Mouse (Mus musculus) liver, embryonic 14.5 days (tissue): Measurements from ENCODE around the gene Zdhhc12. TPM values are rescaled to one million over a fixed set of nuclear protein-coding genes. Genes with fewer than 3 reads are reported as not detected.
"Not testable (repeated sequence)": the region's sequence is repeated elsewhere in the genome, so short reads cannot be mapped to it uniquely, and the experiment has no call there.

Experiments
- ATAC-seq: fragments of 200-750 bp; cut with Nextera tagmentation; 2 replicates; pipeline ENCODE4 v1.8.0; 2017; ENCODE audit warnings: moderate number of reproducible peaks, mild to moderate bottlenecking, moderate library complexity; ENCODE audit not compliant: insufficient read depth
- DNase-seq, 3 experiments: peaks; one replicate each; pipeline ENCODE4 v3.0.0-alpha.2; 2012 to 2013; ENCODE audit warnings: low read depth in 3 of 3, low spot score in 3 of 3
- H3K27ac ChIP-seq: fragments of 300-500 bp; sonication (generic); 2 replicates; pipeline ENCODE4 v1.5.1; 2014; ENCODE audit warnings: moderate library complexity, mild to moderate bottlenecking, control low read depth, inconsistent platforms
- H3K27me3 ChIP-seq: fragments of 300-500 bp; sonication (generic); 2 replicates; pipeline ENCODE4 v1.6.1; 2014; ENCODE audit warnings: mild to moderate bottlenecking, low read length, moderate library complexity; ENCODE audit not compliant: control insufficient read depth, insufficient read depth
- H3K36me3 ChIP-seq: fragments of 300-500 bp; sonication (generic); replicated peaks from 2 replicates; pipeline ENCODE4 v1.6.1; 2014; ENCODE audit warnings: low read depth; ENCODE audit not compliant: control insufficient read depth, insufficient read depth
- H3K4me1 ChIP-seq, 2 experiments: fragments of 200-500 bp in 1 of 2; fragments of 300-500 bp in 1 of 2; sonication (generic) in 1 of 2; replicated peaks; 2 replicates each; pipeline ENCODE4 v1.6.1; 2012 to 2014; ENCODE audit warnings: antibody characterized with exemption in 1 of 2, inconsistent platforms in 1 of 2, low read length in 1 of 2; ENCODE audit not compliant: control insufficient read depth in 2 of 2, insufficient read depth in 2 of 2
- H3K4me2 ChIP-seq: fragments of 300-500 bp; sonication (generic); 2 replicates; pipeline ENCODE4 v1.6.1; 2014; ENCODE audit warnings: low read depth, mild to moderate bottlenecking, control low read depth, moderate library complexity
- H3K4me3 ChIP-seq, 2 experiments: fragments of 200-500 bp in 1 of 2; fragments of 300-500 bp in 1 of 2; sonication (generic) in 1 of 2; 2 replicates each; pipeline ENCODE4 v1.5.1; 2012 to 2014; ENCODE audit warnings: low read depth in 2 of 2, low read length in 2 of 2, mild to moderate bottlenecking in 2 of 2, control low read depth in 1 of 2, inconsistent platforms in 1 of 2, moderate library complexity in 1 of 2; ENCODE audit not compliant: insufficient read depth in 1 of 2
- H3K9ac ChIP-seq: fragments of 300-500 bp; sonication (generic); replicated peaks from 2 replicates; pipeline ENCODE4 v1.6.1; 2014; ENCODE audit warnings: mild to moderate bottlenecking, control low read depth, moderate library complexity
- H3K9me3 ChIP-seq: fragments of 300-500 bp; sonication (generic); 2 replicates; pipeline ENCODE4 v1.6.1; 2016; ENCODE audit warnings: low read length, mixed read lengths; ENCODE audit not compliant: control insufficient read depth
- CTCF ChIP-seq: IDR thresholded peaks from 2 replicates; pipeline ENCODE4 v1.5.1; 2016; ENCODE audit warnings: antibody characterized with exemption, low read depth, control low read depth
- EP300 ChIP-seq: IDR thresholded peaks from 2 replicates; pipeline ENCODE4 v1.6.1; 2016; ENCODE audit warnings: antibody characterized with exemption, low read depth
- WGBS: fragments of 180-500 bp; shearing (Covaris S2); extraction: QIAGEN DNeasy Blood & Tissue Kit; methylation state at CpG from one replicate; pipeline ENCODE4 v1.1.7; 2014; ENCODE audit not compliant: insufficient replicate concordance; 5-methylcytosine and 5-hydroxymethylcytosine counted together
- polyA plus RNA-seq, 2 experiments: library from polyadenylated mRNA; depleted of rRNA in 1 of 2; stranded (reverse) in 1 of 2; unstranded in 1 of 2; fragments of >200 nt; fragmentation: Nextera tagmentation in 1 of 2; extraction: Ambion mirVana in 1 of 2; gene quantifications; 2 replicates each; pipeline versions ENCODE4 v1.2.1 to v1.2.3; 2012 to 2014

The Zdhhc12 gene
- polyA plus RNA-seq (2012; rRNA removed) (23.4 and 25.5 TPM in 2 replicates), polyA plus RNA-seq (2014; fragmentation: Nextera tagmentation; extraction: Ambion mirVana) (17.4 and 21.5 TPM in 2 replicates)

DNA sequence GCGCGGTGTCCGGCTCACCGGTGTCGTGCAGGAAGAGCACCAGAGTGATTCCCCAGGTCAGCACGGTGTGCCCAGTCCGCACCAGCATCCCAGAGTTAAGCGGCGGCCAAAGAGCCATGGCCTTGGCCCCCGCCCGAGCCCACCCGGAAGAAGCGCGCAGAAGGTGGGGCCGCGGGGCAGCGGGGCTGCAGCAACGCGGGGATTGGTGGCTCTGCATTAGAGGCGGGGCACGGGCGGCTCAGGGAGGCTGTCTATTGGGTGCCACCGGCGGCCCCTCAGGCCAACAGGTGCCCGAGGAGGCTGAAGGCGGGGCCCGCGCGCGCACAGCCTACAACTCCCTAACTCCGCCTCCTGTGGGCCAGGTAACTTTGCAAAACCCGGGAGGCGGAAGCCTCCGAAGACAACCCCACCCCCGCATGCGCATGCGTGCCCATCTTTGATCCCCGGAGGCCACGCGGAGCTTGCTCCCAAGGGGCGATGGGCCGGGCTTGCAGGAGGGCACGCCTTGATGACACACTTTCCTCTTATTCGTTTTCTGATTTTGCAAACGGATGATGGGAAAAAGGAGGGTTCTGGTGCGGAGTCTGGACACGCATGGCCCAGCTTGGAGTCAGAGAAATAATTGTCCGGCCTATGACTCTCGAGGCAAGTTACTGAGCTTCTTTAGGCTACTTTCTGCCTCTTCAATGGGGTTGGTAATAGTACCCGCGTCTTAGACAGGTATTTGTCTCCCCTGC is at the start of gene Zdhhc12:
TSS of gene Zdhhc12 (minus strand) at position 178 of the 737 bp plus-strand sequence.
- WGBS: under 1% methylated on average over 51 of the region's 51 CpGs

GRCm38 (mm10) chr2:30140021-30140420 is 46.6 kb upstream of the Zdhhc12 start:
- not testable (repeated sequence) for H3K4me2 ChIP-seq, H3K27ac ChIP-seq, ATAC-seq, DNase-seq, H3K9me3 ChIP-seq, H3K4me1 ChIP-seq, H3K4me3 ChIP-seq, H3K9ac ChIP-seq, H3K27me3 ChIP-seq
- H3K36me3 ChIP-seq: peaks cover 14% of the 10 kb centered on the region
- WGBS: 74% methylated on average over 4 of the region's 4 CpGs

More for the DNA sequence above, at the start of gene Zdhhc12:
- H3K4me1 ChIP-seq: peaks cover 2 to 16% of the 10 kb centered on the region in 2 experiments; a peak in 2 of 4 replicates
- peak; percentile 99 for ATAC-seq
- H3K4me2 ChIP-seq: peak within 1 kb of the TSS; percentile 94
- H3K4me3 ChIP-seq: peak within 1 kb of the TSS; percentile 64 to 70
- no peaks in the 10 kb centered on the region for H3K9me3 ChIP-seq
- peak within 1 kb of the TSS; percentile 51 for H3K27ac ChIP-seq
- TF ChIP-seq CTCF: no peak
- no peak for TF ChIP-seq EP300
- no peaks in the 10 kb centered on the region for H3K27me3 ChIP-seq
- H3K9ac ChIP-seq: peak within 1 kb of the TSS; percentile 63
- peak; percentile 95 to 97 (median 96) for DNase-seq
- H3K36me3 ChIP-seq: peaks cover 2% of the 10 kb centered on the region; the same call in 1 of the 2 replicates

GRCm38 (mm10) chr2:30136458-30136857 is 43.0 kb upstream of the Zdhhc12 start:
- Histone ChIP-seq H3K36me3 (0 out of 2 replicates have a peak, but pooled peaks cover under 1% of the 10 kb centered on the region), H3K9ac (no peak overlapping the region), H3K4me2 (no peak overlapping the region), H3K4me1 (peaks cover 13 to 24% of the 10 kb centered on the region in 2 experiments), H3K27ac (no peak overlapping the region), H3K4me3 (no peak overlapping the region), H3K27me3 (no peaks in the 10 kb centered on the region), H3K9me3 (no peaks in the 10 kb centered on the region)
- ATAC-seq (no peak), DNase-seq (no peak)
- WGBS: 48% methylated on average over 10 of the region's 10 CpGs
- TF ChIP-seq EP300 (no peak), CTCF (no peak)

DNA sequence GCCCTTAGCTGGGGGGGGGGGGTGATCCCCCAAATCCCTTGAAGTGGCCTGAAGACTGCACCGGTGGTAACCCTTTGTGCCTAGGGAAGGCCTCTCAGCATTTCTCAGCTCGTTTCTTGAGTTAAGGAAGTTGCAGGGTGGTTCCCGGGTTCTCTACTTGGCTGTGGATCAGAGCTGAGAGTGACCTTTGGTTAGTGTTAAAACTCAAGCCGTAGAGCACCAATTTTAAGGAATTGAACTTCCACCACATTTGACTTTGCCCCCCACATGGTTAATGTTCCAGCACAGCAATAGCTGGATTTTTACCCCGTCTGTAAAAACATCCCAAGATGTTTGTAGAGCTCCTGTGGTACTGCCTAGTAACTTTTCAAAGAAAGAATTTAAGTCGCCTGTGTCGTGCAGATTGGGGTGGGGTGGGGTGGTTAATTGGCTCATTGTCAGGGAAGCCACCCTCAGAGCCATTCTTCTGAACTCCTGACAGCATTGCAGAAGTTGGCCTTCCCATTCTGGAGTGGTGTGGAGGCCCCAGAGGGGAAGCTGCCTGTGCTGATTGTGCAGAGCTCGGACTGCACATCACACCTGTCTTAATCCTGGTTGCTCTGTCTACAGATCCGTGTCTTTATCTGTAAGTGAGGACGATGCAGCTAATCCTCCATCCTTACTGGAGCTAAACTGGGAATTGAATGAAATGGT is 41.6 kb upstream of the Zdhhc12 start:
- DNase-seq (no peak), ATAC-seq (no peak)
- H3K36me3 ChIP-seq: no peaks in the 10 kb centered on the region
- peaks cover 13 to 24% of the 10 kb centered on the region in 2 experiments for H3K4me1 ChIP-seq
- peak overlapping the region; percentile 70 to 74; a peak in 2 of 4 replicates for H3K4me3 ChIP-seq
- H3K27me3 ChIP-seq: no peaks in the 10 kb centered on the region
- peak overlapping the region; percentile 91 for H3K4me2 ChIP-seq
- H3K9ac ChIP-seq: no peak overlapping the region
- no peak overlapping the region; the same call in 1 of the 2 replicates for H3K27ac ChIP-seq
- no peaks in the 10 kb centered on the region for H3K9me3 ChIP-seq
- TF ChIP-seq EP300 (no peak), CTCF (no peak)
- WGBS: 39% methylated on average over 10 of the region's 10 CpGs

- Histone ChIP-seq H3K9me3 (no peaks in the 10 kb centered on the region), H3K4me3 (peak overlapping the region; percentile 70 to 74), H3K9ac (peak overlapping the region; percentile 76), H3K4me1 (peaks cover 13 to 24% of the 10 kb centered on the region in 2 experiments), H3K27ac (no peak overlapping the region; the same call in 1 of the 2 replicates), H3K36me3 (no peaks in the 10 kb centered on the region), H3K27me3 (no peaks in the 10 kb centered on the region), H3K4me2 (peak overlapping the region; percentile 91)
- WGBS: 10% methylated on average over 6 of the region's 6 CpGs
- ATAC-seq: no peak
- no peak for TF ChIP-seq EP300
- no peak for TF ChIP-seq CTCF
- DNase-seq: no peak
Measured at GRCm38 (mm10) chr2:30134378-30134711, 40.9 kb upstream of the Zdhhc12 start.
